Mouse (Mus musculus): ENCODE data around the gene Sdk1. TPM values are rescaled to one million over a fixed set of nuclear protein-coding genes. Genes with fewer than 3 reads are reported as not detected.

Sdk1 gene
- total and polyA plus RNA-seq, 2 experiments from 2014 or later = 0.59 to 8.4 TPM

DNA sequence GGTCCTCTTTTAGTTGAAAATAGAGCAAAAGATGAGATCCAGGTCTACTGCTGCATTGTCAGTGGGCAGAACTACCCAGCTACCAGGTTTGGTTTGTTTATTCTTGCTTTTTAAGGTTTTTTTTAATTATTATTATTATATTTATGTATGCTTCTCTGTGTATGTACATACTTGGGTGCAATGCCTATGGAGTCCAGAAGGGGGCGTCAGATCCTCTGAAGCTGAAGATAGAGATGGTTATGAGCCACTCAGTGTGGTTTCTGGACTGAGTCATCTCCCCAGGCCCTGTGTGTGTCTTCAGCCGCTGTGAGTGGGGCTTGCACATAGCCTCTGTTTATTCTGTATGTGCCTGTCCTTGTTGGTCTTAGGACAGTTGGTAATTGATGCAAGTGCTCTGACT lies 486.7 kb downstream of the Sdk1 start:
- WGBS = 66% methylated on average over 2 of the region's 2 CpGs
- TF ChIP-seq EP300 (IDR thresholded peaks at IDR 0.05; ENCODE audit: low read depth) = no peak
- TF ChIP-seq CTCF (IDR thresholded peaks at IDR 0.05; ENCODE audit: low read depth) = no peak
- no peak for ATAC-seq (ENCODE audit: insufficient read depth, low read depth)

DNA sequence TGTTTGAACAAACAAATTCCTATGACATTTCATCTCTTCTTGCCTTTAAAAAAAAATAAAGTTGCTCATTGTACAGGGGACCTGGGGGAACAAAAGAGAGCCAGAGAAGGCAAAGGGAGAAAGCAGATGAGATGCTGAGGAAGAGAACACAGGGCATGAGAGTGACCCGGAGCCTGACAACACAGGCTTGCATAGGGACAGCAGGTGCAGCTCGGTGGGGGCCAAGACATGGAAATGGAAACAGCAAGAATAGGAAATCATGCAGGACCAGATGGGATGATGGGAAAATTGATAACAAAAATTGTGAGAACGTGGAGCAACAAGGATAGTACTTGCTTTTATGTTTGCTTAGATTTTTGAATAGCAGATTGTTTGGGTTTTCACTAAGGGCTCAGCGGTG lies 488.7 kb downstream of the Sdk1 start:
- DNase-seq (ENCODE audit: low spot score) (no peak), ATAC-seq (ENCODE audit: insufficient read depth, low read depth) (no peak)
- Histone ChIP-seq H3K9ac (replicated peaks; ENCODE audit: low read depth, low read length) (no peak overlapping the region), H3K4me2 (ENCODE audit: low read depth, low read length) (no peak overlapping the region), H3K27me3 (ENCODE audit: control insufficient read depth, insufficient read depth, low read length) (no peaks in the 10 kb centered on the region), H3K27ac (ENCODE audit: low read depth) (no peak overlapping the region), H3K4me1 (ENCODE audit: control insufficient read depth, insufficient read depth) (no peaks in the 10 kb centered on the region), H3K4me3 (ENCODE audit: low read depth, low read length) (no peak overlapping the region), H3K9me3 (replicated peaks; ENCODE audit: control insufficient read depth, low read length) (no peaks in the 10 kb centered on the region), H3K36me3 (replicated peaks; ENCODE audit: control insufficient read depth, insufficient read depth, low read length) (no peaks in the 10 kb centered on the region)
- TF ChIP-seq CTCF (IDR thresholded peaks at IDR 0.05; ENCODE audit: low read depth) (no peak), EP300 (IDR thresholded peaks at IDR 0.05; ENCODE audit: low read depth) (no peak)
- 69% methylated on average over 4 of the region's 4 CpGs for WGBS

More for the DNA sequence above, 486.7 kb downstream of the Sdk1 start:
- Histone ChIP-seq H3K27me3 (ENCODE audit: control insufficient read depth, insufficient read depth, low read length) (no peaks in the 10 kb centered on the region), H3K4me2 (ENCODE audit: low read depth, low read length) (no peak overlapping the region), H3K9ac (replicated peaks; ENCODE audit: low read depth, low read length) (no peak overlapping the region), H3K4me3 (ENCODE audit: low read depth, low read length) (no peak overlapping the region), H3K36me3 (replicated peaks; ENCODE audit: control insufficient read depth, insufficient read depth, low read length) (no peaks in the 10 kb centered on the region), H3K27ac (ENCODE audit: low read depth) (no peak overlapping the region), H3K9me3 (replicated peaks; ENCODE audit: control insufficient read depth, low read length) (no peaks in the 10 kb centered on the region), H3K4me1 (ENCODE audit: control insufficient read depth, insufficient read depth) (no peaks in the 10 kb centered on the region)
- no peak for DNase-seq (ENCODE audit: low spot score)

DNA sequence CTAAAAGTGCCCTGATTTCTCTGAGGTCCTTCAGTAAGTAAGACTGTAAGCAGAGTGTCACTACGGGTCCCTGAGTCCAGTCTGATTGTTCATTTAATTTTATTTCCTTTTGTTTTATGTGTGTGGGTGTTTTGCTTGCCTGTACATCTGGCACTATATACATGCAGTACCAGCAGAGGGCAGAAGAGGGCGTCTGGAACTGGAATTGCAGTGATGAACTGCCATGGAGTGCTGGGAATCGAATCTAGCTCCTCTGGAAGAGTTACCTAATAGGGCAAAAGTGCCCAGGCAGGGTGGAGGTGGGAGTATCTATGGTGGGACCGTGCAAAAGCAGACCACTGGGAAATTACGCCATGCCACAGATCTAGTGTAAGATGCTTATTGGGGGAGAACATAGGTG lies 497.4 kb downstream of the Sdk1 start:
- H3K9me3 ChIP-seq (replicated peaks; ENCODE audit: control insufficient read depth, low read length) = 0 out of 2 replicates have a peak, but pooled peaks cover 3% of the 10 kb centered on the region

DNA sequence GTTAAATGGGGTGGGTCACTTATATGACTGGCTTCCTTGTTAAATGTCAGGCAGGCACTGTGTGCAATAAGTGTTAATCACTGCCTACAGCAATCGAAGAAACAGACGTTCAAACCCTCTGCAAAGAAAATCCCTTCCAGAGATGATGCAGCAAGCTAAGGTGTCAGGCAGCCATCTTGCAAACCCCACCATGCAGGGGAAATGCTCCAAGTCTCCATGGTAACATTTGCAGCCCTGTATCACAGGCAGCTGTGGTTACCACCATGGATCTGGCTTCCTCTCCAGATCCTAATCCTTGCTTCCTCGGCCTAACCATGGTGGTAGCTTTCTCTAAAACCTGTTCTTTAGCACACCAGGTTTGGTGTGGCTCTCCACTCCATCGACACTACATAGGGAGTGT lies 507.5 kb downstream of the Sdk1 start:
- H3K4me1 ChIP-seq (ENCODE audit: control insufficient read depth, insufficient read depth) = no peaks in the 10 kb centered on the region
- no peak overlapping the region for H3K27ac ChIP-seq (ENCODE audit: low read depth)
- no peaks in the 10 kb centered on the region for H3K36me3 ChIP-seq (replicated peaks; ENCODE audit: control insufficient read depth, insufficient read depth, low read length)
- WGBS = 91% methylated on average over 4 of the region's 4 CpGs
- TF ChIP-seq CTCF (IDR thresholded peaks at IDR 0.05; ENCODE audit: low read depth) (no peak), EP300 (IDR thresholded peaks at IDR 0.05; ENCODE audit: low read depth) (no peak)
- H3K4me3 ChIP-seq (ENCODE audit: low read depth, low read length) = no peak overlapping the region
- H3K9me3 ChIP-seq (replicated peaks; ENCODE audit: control insufficient read depth, low read length) = no peaks in the 10 kb centered on the region
- H3K27me3 ChIP-seq (ENCODE audit: control insufficient read depth, insufficient read depth, low read length) = no peaks in the 10 kb centered on the region
- DNase-seq (ENCODE audit: low spot score) = no peak
- ATAC-seq (ENCODE audit: insufficient read depth, low read depth) = no peak
- no peak overlapping the region for H3K4me2 ChIP-seq (ENCODE audit: low read depth, low read length)
- H3K9ac ChIP-seq (replicated peaks; ENCODE audit: low read depth, low read length) = no peak overlapping the region

More for the DNA sequence above, 497.4 kb downstream of the Sdk1 start:
- ATAC-seq (ENCODE audit: insufficient read depth, low read depth) = no peak
- no peaks in the 10 kb centered on the region for H3K4me1 ChIP-seq (ENCODE audit: control insufficient read depth, insufficient read depth)
- H3K27me3 ChIP-seq (ENCODE audit: control insufficient read depth, insufficient read depth, low read length) = no peaks in the 10 kb centered on the region
- H3K36me3 ChIP-seq (replicated peaks; ENCODE audit: control insufficient read depth, insufficient read depth, low read length) = no peaks in the 10 kb centered on the region
- DNase-seq (ENCODE audit: low spot score) = no peak
- H3K4me3 ChIP-seq (ENCODE audit: low read depth, low read length) = no peak overlapping the region
- 75% methylated on average over 5 of the region's 5 CpGs for WGBS
- H3K4me2 ChIP-seq (ENCODE audit: low read depth, low read length) = no peak overlapping the region
- no peak for TF ChIP-seq EP300 (IDR thresholded peaks at IDR 0.05; ENCODE audit: low read depth)
- peak; percentile 18; the same call in 1 of the 2 replicates for TF ChIP-seq CTCF (IDR thresholded peaks at IDR 0.05; ENCODE audit: low read depth)
- no peak overlapping the region for H3K9ac ChIP-seq (replicated peaks; ENCODE audit: low read depth, low read length)
- H3K27ac ChIP-seq (ENCODE audit: low read depth) = no peak overlapping the region

DNA sequence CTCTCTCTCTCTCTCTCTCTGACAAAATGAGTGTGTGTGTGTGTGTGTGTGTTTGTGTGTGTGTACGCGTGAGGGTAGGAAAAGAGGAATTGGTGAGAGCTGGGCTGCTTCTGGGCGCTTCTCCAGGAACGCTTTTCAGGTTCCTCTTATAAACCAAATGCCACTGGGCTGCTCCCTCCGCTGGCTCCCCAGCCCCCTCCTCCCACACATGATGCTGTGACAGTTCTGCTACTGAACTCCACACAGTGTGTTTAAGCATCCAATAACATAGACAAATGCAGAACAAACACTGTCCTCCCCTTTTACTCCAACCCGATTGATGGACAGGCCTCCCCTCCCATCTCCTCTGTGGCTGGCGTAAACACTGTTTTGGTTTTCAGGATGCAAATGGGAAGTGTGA lies 513.0 kb downstream of the Sdk1 start:
- 27% methylated on average over 7 of the region's 7 CpGs for WGBS
- Histone ChIP-seq H3K36me3 (replicated peaks; ENCODE audit: control insufficient read depth, insufficient read depth, low read length) (no peaks in the 10 kb centered on the region), H3K4me3 (ENCODE audit: low read depth, low read length) (no peak overlapping the region), H3K27ac (ENCODE audit: low read depth) (no peak overlapping the region), H3K27me3 (ENCODE audit: control insufficient read depth, insufficient read depth, low read length) (no peaks in the 10 kb centered on the region), H3K4me1 (ENCODE audit: control insufficient read depth, insufficient read depth) (peaks cover 8% of the 10 kb centered on the region), H3K9me3 (replicated peaks; ENCODE audit: control insufficient read depth, low read length) (no peaks in the 10 kb centered on the region), H3K9ac (replicated peaks; ENCODE audit: low read depth, low read length) (no peak overlapping the region), H3K4me2 (ENCODE audit: low read depth, low read length) (no peak overlapping the region)
- no peak for DNase-seq (ENCODE audit: low spot score)
- no peak for ATAC-seq (ENCODE audit: insufficient read depth, low read depth)
- no peak for TF ChIP-seq CTCF (IDR thresholded peaks at IDR 0.05; ENCODE audit: low read depth)
- TF ChIP-seq EP300 (IDR thresholded peaks at IDR 0.05; ENCODE audit: low read depth) = no peak

DNA sequence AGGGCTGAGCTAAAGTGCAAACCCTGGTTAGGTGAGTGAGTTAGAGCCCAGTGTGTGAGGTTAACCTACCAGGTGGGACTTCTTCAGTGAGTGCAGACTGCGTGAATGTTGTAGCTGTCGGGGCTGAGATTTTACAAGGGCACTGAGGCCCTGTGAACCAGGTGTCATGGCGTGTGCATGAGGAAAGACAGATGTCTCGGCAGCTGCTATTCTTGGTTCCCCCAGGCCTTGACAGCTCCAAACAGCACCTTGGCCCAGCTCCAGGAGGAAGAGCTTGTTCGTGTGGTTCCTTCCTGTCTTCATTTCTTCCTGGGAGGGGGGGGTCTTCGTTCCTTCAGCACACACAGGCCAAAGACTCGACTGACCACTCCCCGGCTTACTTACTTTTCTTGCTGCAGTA lies 517.6 kb downstream of the Sdk1 start:
- peak; percentile 82 for ATAC-seq (ENCODE audit: insufficient read depth, low read depth)
- H3K4me3 ChIP-seq (ENCODE audit: low read depth, low read length) = no peak overlapping the region
- no peak overlapping the region for H3K9ac ChIP-seq (replicated peaks; ENCODE audit: low read depth, low read length)
- peaks cover 16% of the 10 kb centered on the region for H3K4me1 ChIP-seq (ENCODE audit: control insufficient read depth, insufficient read depth)
- no peaks in the 10 kb centered on the region for H3K27me3 ChIP-seq (ENCODE audit: control insufficient read depth, insufficient read depth, low read length)
- H3K9me3 ChIP-seq (replicated peaks; ENCODE audit: control insufficient read depth, low read length) = no peaks in the 10 kb centered on the region
- WGBS = 17% methylated on average over 8 of the region's 8 CpGs
- no peaks in the 10 kb centered on the region for H3K36me3 ChIP-seq (replicated peaks; ENCODE audit: control insufficient read depth, insufficient read depth, low read length)
- peak; percentile 72 for DNase-seq (ENCODE audit: low spot score)
- TF ChIP-seq CTCF (IDR thresholded peaks at IDR 0.05; ENCODE audit: low read depth) (no peak), EP300 (IDR thresholded peaks at IDR 0.05; ENCODE audit: low read depth) (0 out of 2 replicates have a peak, but pooled peaks have one; percentile 65)
- H3K27ac ChIP-seq (ENCODE audit: low read depth) = 0 out of 2 replicates have a peak overlapping the region, but pooled peaks have one; percentile 15
- no peak overlapping the region for H3K4me2 ChIP-seq (ENCODE audit: low read depth, low read length)

Data from heart, postnatal 0 days (tissue).